Mouse (Mus musculus) layer of hippocampus, adult 9-10 months (tissue): ENCODE results near the gene Sdhc.
"Not testable (repeated sequence)": the region's sequence is repeated elsewhere in the genome, so short reads cannot be mapped to it uniquely, and the experiment has no call there.

Source experiments
- DNase-seq: peaks from one replicate; pipeline ENCODE4 v3.0.0; 2022; ENCODE audit warnings: low spot score

Gene Sdhc

GRCm38 (mm10) chr1:171168906-171169305, 18.5 kb upstream of the Sdhc start:
- no peak for DNase-seq

DNA sequence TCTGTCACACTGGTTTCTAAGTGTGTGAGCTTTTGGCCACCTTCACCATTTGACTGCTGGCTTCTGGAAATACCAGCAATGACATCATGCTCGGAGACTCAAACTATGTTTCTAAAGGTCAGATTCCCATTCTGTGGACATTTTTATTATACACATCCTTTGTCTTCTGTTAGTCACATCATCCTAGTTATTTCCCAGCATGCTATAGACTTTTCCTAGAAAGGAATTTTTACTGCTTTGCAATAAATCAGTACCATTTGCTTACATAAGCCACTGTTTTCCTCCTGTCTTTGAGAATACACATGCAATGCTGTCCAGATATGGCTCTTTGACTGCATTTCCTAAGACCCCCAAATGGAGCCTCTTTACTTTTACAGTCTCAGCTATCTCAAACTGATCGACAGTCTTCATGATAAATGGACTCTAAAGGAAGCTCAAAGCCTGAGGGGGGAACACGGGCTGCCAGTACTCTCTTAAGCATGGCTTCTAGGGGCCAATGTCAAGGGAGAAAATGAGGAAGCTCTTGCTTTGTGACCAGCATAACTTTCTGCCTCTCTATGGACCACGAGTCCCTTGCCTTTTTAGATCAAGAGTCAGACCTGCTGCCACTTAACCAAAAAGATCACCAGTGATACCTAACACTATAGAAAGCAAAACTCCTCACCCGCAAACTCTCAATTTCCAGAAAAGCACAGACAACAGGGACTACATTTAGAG, 15.4 kb upstream of the Sdhc start:
- no peak for DNase-seq

GRCm38 (mm10) chr1:171164258-171164657, 13.9 kb upstream of the Sdhc start:
- DNase-seq = no peak

DNA sequence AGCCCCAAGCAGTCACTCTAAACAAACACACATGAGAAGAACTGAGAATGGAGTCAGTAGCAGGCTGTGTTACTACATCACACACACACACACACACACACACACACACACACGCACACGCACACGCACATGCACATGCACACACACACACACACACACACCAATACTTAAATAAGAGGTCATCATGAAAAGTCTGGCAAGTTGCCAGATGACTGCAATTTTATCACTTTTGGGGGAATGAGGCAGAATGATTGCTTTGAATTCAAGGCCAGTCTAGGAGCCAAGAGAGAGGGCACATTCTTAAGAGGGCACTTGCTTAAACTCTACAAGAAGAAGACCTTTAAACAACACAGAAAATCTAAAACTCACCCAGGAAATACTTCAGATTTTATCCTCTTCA, 12.1 kb upstream of the Sdhc start:
- no peak for DNase-seq

GRCm38 (mm10) chr1:171159485-171159975, 9.1 kb upstream of the Sdhc start:
- DNase-seq = no peak

- DNase-seq = no peak
Observed at GRCm38 (mm10) chr1:171157965-171158364, 7.6 kb upstream of the Sdhc start.

- DNase-seq = no peak
Observed at GRCm38 (mm10) chr1:171156644-171157043, 6.2 kb upstream of the Sdhc start.

GRCm38 (mm10) chr1:171151966-171152365, 1.6 kb upstream of the Sdhc start:
- no peak for DNase-seq

DNA sequence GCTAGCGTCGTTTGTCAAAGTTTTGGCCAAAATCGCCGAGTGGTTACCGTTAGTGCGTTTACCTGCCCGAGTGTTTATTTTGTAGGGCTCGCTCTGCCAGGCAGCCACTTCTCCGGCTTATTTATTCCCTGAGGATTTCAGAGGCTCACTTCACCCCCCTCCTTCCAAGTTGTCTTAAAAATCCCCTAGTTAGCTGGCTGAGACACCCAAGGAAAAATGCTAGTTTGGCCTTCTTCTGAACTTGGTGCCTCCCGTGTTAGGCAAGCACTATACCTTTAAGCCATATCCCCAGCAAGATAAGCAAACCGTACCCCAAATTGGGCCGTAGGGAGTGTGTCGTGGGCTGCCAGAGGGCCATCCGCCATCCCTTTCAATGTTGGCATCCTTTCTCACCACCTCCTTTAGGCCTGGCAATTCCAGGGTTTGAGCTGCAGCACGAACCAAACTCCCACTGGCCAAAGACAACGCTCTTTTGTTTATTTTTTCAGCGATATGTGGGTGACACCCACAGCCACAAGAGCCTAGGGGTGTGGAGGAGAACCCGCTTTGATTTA, 512 bp upstream of the Sdhc start:
- no peak for DNase-seq

GRCm38 (mm10) chr1:171142981-171143380, 7.4 kb downstream of the Sdhc start:
- not testable (repeated sequence) for DNase-seq

GRCm38 (mm10) chr1:171137486-171138155, 12.8 kb downstream of the Sdhc start:
- not testable (repeated sequence) for DNase-seq

GRCm38 (mm10) chr1:171135600-171135999, 14.8 kb downstream of the Sdhc start:
- DNase-seq = no peak

GRCm38 (mm10) chr1:171130971-171131370, 19.4 kb downstream of the Sdhc start:
- DNase-seq = no peak

DNA sequence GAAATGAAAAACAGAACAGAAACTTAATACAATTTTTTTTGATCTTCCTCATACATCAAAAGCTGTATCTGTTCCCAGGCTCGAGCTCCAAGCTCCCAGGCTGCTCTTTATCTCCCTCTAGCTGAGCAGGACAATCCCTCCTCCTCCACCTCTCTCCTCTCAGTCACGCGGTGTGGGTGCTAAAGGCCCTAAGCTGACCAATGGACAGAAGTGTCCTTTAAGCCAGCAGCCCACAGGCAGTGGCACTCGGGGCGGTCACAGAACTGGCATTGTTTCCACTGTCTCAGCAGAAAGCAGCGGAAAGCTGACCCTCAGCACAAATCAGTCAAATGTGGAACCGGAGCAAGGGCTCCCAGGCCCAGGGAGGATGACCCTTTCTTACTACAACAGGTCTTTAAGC, 21.2 kb downstream of the Sdhc start:
- DNase-seq = no peak

GRCm38 (mm10) chr1:171124398-171124797, 26.0 kb downstream of the Sdhc start:
- DNase-seq = no peak

DNA sequence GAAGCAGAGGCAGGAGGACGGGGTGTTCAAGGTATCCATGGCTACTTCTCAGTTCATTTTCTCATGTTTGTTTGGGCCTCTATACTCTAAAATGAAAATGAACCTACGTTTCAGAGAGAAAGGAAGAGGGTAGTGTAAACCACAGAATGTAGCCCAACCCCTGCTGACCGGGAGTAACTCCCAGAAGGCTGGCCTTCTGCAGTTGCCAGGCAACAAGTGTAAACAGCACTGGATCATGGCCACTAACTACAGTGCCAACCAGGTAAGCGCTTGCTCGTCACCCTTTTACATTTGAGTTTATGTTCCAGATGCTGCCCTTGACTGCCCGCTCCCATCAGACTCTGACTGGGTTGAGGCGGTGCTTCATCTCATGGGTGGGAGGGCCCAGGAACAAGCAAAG, 27.5 kb downstream of the Sdhc start:
- DNase-seq = no peak

- no peak for DNase-seq
Observed at GRCm38 (mm10) chr1:171121839-171122238, 28.6 kb downstream of the Sdhc start.

- DNase-seq = no peak
Observed at GRCm38 (mm10) chr1:171120893-171121292, 29.5 kb downstream of the Sdhc start.

GRCm38 (mm10) chr1:171119405-171119804, 31.0 kb downstream of the Sdhc start:
- DNase-seq = no peak

- no peak for DNase-seq
Observed at GRCm38 (mm10) chr1:171118996-171119395, 31.4 kb downstream of the Sdhc start.

- peak; percentile 91 for DNase-seq
Observed at GRCm38 (mm10) chr1:171118269-171118684, 32.1 kb downstream of the Sdhc start.

GRCm38 (mm10) chr1:171116280-171116679, 34.1 kb downstream of the Sdhc start:
- DNase-seq = no peak

DNA sequence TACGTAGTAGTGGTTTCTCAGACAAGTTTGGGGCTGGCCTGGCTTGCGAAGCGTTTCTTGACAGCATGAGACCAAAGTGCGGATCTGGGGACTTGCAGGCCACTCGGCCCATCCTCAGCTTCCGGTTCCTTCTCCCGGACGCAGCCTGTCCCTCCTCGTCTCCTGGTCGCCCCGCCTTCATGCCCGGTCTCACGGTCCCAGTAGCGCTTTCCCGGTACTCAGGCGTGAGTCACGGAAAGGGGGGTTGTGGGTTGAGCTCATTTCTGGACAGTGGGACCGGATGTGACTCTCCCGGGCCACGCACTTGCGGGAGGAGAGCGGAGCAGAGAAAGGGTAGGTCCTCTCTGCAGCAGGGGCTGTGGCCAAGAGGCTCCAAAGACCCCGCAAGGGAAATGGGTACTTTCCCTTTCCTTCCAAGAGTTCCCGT, 36.5 kb downstream of the Sdhc start, which contains the start of gene Cfap126:
TSS of gene Cfap126 (plus strand) at position 46 of the 427 bp plus-strand sequence.
- no peak for DNase-seq
